In the genomic region with DNA sequence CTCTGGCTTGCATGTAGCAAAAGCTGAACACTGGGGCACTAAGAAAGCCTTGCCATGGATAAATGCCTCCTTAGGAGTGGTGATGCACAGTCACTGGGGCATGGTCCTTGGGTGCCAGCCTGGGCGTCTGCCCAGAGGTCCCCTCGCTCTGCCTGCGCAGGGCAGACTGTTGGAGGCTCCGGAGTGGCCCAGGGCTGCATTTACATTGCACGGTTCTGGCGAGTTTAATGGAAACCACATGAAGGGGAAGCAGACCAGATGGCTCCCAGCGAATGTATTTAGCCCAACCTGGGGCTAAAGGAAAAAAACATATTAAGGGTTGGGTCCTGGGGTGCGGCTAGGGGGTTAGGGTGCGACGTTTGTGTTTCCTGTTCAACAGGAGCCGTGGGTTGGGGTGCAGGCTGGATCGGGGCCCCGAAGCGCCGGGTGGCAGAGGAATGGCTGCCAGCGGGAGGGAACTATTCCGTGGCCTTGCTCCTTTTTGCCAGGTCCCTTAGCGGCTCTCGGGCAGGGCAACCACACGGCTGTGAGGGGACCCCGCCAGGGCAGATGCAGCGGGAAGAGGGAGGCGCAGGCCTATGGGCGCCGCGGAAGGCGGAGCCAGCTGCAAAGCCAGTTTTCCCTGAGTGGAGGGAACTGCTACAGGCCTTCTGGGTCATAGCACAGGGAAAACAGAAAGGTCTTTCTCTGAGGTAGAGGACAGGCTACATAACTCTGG, we compare ENCODE assay signal across 8 mouse cellular contexts. TPM values are rescaled to one million over a fixed set of nuclear protein-coding genes. Genes with fewer than 3 reads are reported as not detected.
DNase-seq lines count a peak whose midpoint lies in the region; ATAC-seq and TF ChIP-seq lines count a peak whose summit lies in the region.

No protein-coding gene starts in this region.

- H3K79me2 ChIP-seq in heart, adult 2 months (replicated peaks; ENCODE audit: control insufficient read depth, insufficient read depth, low read length): no peaks in the 10 kb centered on the region

- peaks cover 3% of the 10 kb centered on the region; the same call in 1 of the 2 replicates for H3K9me3 ChIP-seq in intestine, embryonic 16.5 days (ENCODE audit: control insufficient read depth, low read length)
- H3K9me3 ChIP-seq in lung, postnatal 0 days (ENCODE audit: low read length): no peaks in the 10 kb centered on the region

- peak overlapping the region; percentile 68 for H3K4me2 ChIP-seq in intestine, embryonic 16.5 days (ENCODE audit: low read depth, low read length)
- peak overlapping the region; percentile 71 for H3K4me2 ChIP-seq in lung, postnatal 0 days (replicated peaks; ENCODE audit: low read depth, low read length)

- H3K4me1 ChIP-seq in heart, adult 2 months (ENCODE audit: control insufficient read depth, insufficient read depth, low read length): peaks cover 12% of the 10 kb centered on the region
- H3K4me1 ChIP-seq in intestine, embryonic 16.5 days (ENCODE audit: control insufficient read depth, insufficient read depth, low read length): peaks cover 16% of the 10 kb centered on the region; the same call in 1 of the 2 replicates
- peaks cover 5% of the 10 kb centered on the region; the same call in 1 of the 2 replicates for H3K4me1 ChIP-seq in lung, postnatal 0 days (ENCODE audit: insufficient read depth, low read depth, low read length)

- DNase-seq in CD4-positive helper T cell, adult 2 months (ENCODE audit: low read depth, low spot score): peak; percentile 20
- peak; percentile 62 for DNase-seq in ZHBTc4 (ENCODE audit: low read depth, low spot score)
- peak; percentile 69 for DNase-seq in embryo, embryonic 10 days (ENCODE audit: low spot score)
- peak; percentile 61 to 63 for DNase-seq in heart, adult 2 months
- peak; percentile 58 for DNase-seq in lung, postnatal 0 days (ENCODE audit: low spot score)
- DNase-seq in retina, embryonic 14.5 days (ENCODE audit: low spot score): peak; percentile 67
- no peak for DNase-seq in spleen, postnatal 14 days (ENCODE audit: low spot score in 2 of 2)

- WGBS in heart, adult 2 months: 8% methylated on average over 27 of the region's 27 CpGs
- WGBS in intestine, embryonic 16.5 days: 7% methylated on average over 27 of the region's 27 CpGs
- WGBS in lung, postnatal 0 days: 11% methylated on average over 27 of the region's 27 CpGs

- ATAC-seq in intestine, embryonic 16.5 days: peak; percentile 82
- peak; percentile 69 for ATAC-seq in lung, postnatal 0 days

- TF ChIP-seq CTCF in heart, adult 2 months (IDR thresholded peaks at IDR 0.05): no peak
- TF ChIP-seq CTCF in lung, postnatal 0 days (IDR thresholded peaks at IDR 0.05): no peak

- H3K27me3 ChIP-seq in heart, adult 2 months (ENCODE audit: control insufficient read depth, insufficient read depth, low read length): no peaks in the 10 kb centered on the region
- no peaks in the 10 kb centered on the region for H3K27me3 ChIP-seq in intestine, embryonic 16.5 days (replicated peaks; ENCODE audit: control insufficient read depth, insufficient read depth, low read length)
- no peaks in the 10 kb centered on the region for H3K27me3 ChIP-seq in lung, postnatal 0 days (replicated peaks; ENCODE audit: insufficient read depth, low read length)

- intact Hi-C loops in heart, adult 2 months (cut with DNase I): loop anchor here (5.0 kb wide), 2 partner anchors 63 to 83 kb away; partner anchors contain the start of gene Mmaa

- TF ChIP-seq EP300 in heart, adult 2 months (IDR thresholded peaks at IDR 0.05; ENCODE audit: insufficient read depth, low read depth, low read length): no peak
- no peak for TF ChIP-seq EP300 in lung, postnatal 0 days (IDR thresholded peaks at IDR 0.05)

- peak; percentile 50 for TF ChIP-seq POLR2A in heart, adult 2 months (IDR thresholded peaks at IDR 0.05; ENCODE audit: insufficient read depth, low read depth, low read length)

- H3K36me3 ChIP-seq in heart, adult 2 months (ENCODE audit: control insufficient read depth, insufficient read depth, low read length): peaks cover 4% of the 10 kb centered on the region; the same call in 1 of the 2 replicates
- no peaks in the 10 kb centered on the region for H3K36me3 ChIP-seq in intestine, embryonic 16.5 days (ENCODE audit: control insufficient read depth, insufficient read depth, low read length)
- no peaks in the 10 kb centered on the region for H3K36me3 ChIP-seq in lung, postnatal 0 days (ENCODE audit: insufficient read depth, low read length)

- H3K27ac ChIP-seq in heart, adult 2 months: peak overlapping the region; percentile 76
- peak overlapping the region; percentile 60 for H3K27ac ChIP-seq in intestine, embryonic 16.5 days (ENCODE audit: low read length)
- H3K27ac ChIP-seq in lung, postnatal 0 days (ENCODE audit: low read length): peak overlapping the region; percentile 78

- peak overlapping the region; percentile 63 for H3K9ac ChIP-seq in heart, adult 2 months (ENCODE audit: low read depth, low read length)
- peak overlapping the region; percentile 66 for H3K9ac ChIP-seq in intestine, embryonic 16.5 days (ENCODE audit: low read depth, low read length)
- peak overlapping the region; percentile 64 for H3K9ac ChIP-seq in lung, postnatal 0 days (replicated peaks; ENCODE audit: low read depth)

- peak overlapping the region; percentile 37 for H3K4me3 ChIP-seq in heart, adult 2 months
- H3K4me3 ChIP-seq in intestine, embryonic 16.5 days (ENCODE audit: low read length): peak overlapping the region; percentile 48
- peak overlapping the region; percentile 34 for H3K4me3 ChIP-seq in lung, postnatal 0 days (ENCODE audit: low read depth, low read length)

RNA-seq across cellular contexts. Expression of gene 1700011L22Rik, which starts 38.6 kb away (rescaled TPM):
- total RNA-seq in heart, adult 2 months (2021): not detected
- polyA plus RNA-seq in heart, adult 2 months (2012; rRNA removed): 0.88 TPM in 1 of 2 replicates, not detected in the other
- not detected in 2 replicates for polyA plus RNA-seq in intestine, embryonic 16.5 days (2015; fragmentation: Nextera tagmentation; extraction: Ambion mirVana)
- polyA plus RNA-seq in lung, postnatal 0 days (2015; fragmentation: Nextera tagmentation; extraction: Ambion mirVana): not detected in 2 replicates

Comparison
In these comparisons a context has a peak if more than half of its experiments do, and no peak if none do; other contexts are left out.
1. DNase-seq: peak in CD4-positive helper T cell, adult 2 months (single experiment), ZHBTc4 (single experiment), embryo, embryonic 10 days (single experiment), heart, adult 2 months (2 of 2), lung, postnatal 0 days (single experiment) and retina, embryonic 14.5 days (single experiment); none in spleen, postnatal 14 days (0 of 2).
2. Peak in every context shown above with its lines, with median percentiles within 50 percentile points of each other: H3K27ac ChIP-seq, H3K4me3 ChIP-seq and H3K9ac ChIP-seq.